Mouse (Mus musculus): ENCODE data around the gene Aacs. TPM values are rescaled to one million over a fixed set of nuclear protein-coding genes. Genes with fewer than 3 reads are reported as not detected.
A peak's percentile ranks its signal among the peaks of the same experiment; 100 is the strongest.

Aacs gene
- total RNA-seq, 2 experiments from 2014 or later: 5.1 to 6.6 TPM

DNA sequence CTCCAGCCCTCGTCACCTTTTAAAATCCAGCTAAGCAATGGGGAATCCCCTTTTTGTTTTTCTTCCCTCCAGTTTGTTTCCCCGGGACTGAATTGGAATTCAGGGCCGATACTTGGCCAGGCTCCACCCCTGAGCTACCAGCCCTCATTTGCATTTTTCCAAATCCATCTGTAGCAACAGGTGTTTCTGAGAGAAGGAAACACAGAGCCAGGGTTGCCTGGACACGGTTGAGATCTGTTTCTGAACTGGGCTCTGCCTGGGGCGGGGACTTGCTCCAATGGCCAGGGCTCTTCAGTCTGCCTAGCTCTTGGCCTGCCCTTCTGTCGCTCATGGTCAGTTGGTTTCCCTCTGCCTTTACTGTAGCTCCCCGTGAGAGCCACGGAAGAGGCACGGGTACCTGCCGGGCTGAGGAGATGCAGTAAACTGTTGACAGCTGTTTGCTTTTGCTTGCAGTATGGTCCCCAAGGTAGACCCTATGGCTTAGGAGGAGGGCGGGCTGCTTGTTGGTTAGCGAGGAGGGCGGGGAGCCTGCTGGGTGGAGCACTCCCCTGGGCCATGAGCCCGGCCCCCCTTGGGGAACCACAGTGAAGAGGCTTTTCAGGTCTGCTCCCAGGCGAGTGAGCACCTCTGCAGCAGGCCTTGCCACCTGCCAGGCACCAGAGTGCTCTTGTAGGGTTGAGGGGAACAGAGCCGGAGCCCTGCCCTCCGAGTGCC lies 16.9 kb downstream of the Aacs start:
- peak; percentile 24 for DNase-seq

DNA sequence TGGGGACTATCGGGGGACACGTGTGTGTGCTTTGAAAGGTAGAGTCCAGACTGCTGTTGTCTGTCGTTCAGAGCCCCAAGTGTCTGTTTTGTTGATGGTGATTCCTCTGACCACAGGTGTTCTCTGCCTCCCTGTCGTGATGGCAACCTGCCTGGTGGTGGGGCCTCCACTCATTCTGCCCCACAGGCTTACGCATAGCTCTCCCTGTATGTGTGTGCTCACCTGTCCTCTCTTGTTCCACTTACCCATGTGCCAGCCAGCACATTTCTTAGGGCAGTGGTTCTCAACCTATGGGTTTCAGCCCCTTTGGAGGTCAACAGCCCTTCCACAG lies 17.4 kb downstream of the Aacs start:
- DNase-seq: no peak

GRCm38 (mm10) chr5:125495655-125496054 lies 20.0 kb downstream of the Aacs start:
- DNase-seq: peak; percentile 20

GRCm38 (mm10) chr5:125497821-125498600 lies 22.4 kb downstream of the Aacs start:
- DNase-seq: peak; percentile 69

DNA sequence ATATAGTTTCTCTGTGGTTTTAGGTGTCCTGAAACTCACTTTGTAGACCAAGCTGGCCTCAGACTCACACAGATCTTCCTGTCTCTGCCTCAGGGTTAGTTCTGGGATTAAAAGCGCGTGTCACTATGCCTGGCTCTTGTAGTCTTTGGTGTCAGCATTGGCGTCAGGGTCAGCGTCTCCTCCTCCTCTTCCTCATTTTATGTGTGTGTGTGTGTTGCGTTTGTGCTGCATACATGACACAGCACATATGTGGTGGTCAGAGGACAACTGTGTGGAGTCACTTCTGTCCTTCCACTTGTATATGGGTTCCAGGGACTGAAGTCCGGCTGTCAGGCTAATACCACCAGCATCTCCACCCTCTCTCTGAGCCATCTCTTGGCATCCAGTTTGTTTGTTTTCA lies 25.9 kb downstream of the Aacs start:
- no peak for DNase-seq

DNA sequence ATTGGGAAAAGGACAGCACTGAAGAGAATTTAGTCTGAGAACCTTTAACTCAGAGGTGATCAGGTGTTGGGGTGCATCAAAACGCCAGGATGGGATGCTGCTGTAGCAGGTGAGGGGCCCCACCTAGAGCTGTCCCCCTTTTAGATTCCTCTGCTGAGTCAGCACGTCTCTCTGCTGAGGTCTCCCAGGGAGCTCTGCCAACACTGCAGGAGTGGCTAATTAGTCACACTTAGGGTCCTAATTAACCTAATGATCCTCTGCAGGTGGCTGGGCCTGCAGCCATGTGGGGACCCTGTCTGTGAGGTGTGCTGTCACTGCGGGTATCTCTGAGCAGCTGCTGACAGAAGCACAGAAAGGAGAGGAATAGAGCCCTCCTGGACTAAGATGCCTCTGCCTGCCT lies 26.6 kb downstream of the Aacs start:
- no peak for DNase-seq

- DNase-seq: no peak
Measured at GRCm38 (mm10) chr5:125503628-125504027, 28.0 kb downstream of the Aacs start.

GRCm38 (mm10) chr5:125504692-125505091 lies 29.1 kb downstream of the Aacs start:
- DNase-seq: no peak

GRCm38 (mm10) chr5:125505968-125506367 lies 30.4 kb downstream of the Aacs start:
- DNase-seq: no peak

DNA sequence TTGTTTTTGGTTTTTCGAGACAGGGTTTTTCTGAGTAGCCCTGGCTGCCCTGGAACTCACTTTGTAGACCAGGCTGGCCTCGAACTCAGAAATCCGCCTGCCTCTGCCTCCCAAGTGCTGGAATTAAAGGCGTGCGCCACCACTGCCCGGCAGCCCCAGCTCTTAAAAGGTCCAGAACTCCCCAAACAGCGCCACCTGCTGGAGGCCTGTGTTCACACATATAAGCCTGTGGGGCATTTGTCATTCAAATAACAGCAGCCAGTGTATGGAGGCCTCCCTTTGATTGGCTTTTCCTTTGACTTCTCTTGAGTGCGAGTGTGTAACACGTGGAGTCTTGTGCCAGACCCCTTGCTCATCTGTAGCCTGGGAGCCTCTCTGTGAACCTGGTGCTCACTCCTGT lies 32.0 kb downstream of the Aacs start:
- no peak for DNase-seq

DNA sequence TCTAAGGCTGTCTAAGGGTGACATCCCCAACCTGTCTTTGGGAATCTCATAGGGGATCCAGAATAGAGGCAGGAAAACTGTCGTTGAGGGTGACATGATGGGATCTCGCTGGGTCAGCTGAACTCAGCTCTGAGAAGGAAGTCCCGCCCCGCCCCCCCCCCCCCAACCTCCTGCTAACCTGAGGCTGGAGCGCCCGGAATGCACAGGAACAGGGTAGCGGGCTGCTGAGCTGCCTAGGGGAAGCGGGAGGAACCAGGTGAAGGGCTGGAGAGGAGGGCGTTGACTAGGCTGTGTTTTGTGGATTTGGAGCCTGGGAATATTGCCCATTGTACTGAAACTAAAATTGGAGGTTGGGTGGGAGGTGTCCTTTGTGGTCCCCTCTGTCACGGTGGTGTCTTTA lies 32.4 kb downstream of the Aacs start:
- DNase-seq: no peak

GRCm38 (mm10) chr5:125509541-125509940 lies 33.9 kb downstream of the Aacs start:
- DNase-seq: peak; percentile 40

GRCm38 (mm10) chr5:125515006-125515405 lies 39.4 kb downstream of the Aacs start:
- no peak for DNase-seq

- DNase-seq: no peak
Measured at GRCm38 (mm10) chr5:125518640-125519039, 43.0 kb downstream of the Aacs start.

GRCm38 (mm10) chr5:125520930-125521590 lies 45.4 kb downstream of the Aacs start:
- no peak for DNase-seq

DNA sequence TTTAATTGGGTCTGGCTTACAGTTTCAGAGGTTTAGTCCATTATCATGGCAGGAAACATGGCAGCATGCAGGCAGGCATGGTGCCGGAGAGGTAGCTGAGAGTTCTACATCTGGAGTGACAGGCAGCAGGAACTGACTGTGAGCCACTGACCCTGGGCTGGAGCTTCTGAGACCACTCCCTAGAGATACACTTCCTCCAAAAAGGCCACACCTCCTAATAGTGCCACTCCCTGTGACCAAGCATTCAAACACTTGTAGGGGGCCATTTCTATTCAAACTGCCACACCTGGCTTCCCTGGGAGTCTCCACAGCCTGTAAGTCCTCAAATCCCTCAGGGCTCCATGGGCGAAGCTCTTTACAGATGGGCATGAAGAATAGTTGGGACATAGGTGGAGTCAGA lies 47.7 kb downstream of the Aacs start:
- no peak for DNase-seq

DNA sequence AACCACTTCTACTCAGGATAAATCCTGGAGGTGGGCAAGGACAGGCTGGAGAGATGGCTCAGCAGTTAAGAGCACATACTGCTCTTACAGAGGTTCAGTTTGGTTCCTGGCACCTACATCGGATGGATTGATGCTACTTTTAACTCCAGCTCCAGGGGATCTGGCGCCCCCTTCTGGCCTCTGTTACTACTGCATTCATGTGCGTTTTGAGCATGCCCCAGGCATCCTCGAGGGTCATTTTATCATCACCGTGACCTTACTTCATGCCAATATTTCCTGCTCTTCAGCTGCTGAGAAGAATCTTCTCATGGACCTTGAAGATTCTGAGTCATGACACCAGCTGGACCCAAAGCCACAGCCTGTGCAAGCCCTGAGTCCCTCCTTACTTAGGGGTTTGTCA lies 49.9 kb downstream of the Aacs start:
- DNase-seq: no peak

GRCm38 (mm10) chr5:125526464-125526863 lies 50.9 kb downstream of the Aacs start:
- DNase-seq: no peak

GRCm38 (mm10) chr5:125529109-125529508 lies 53.5 kb downstream of the Aacs start:
- peak; percentile 74 for DNase-seq

DNA sequence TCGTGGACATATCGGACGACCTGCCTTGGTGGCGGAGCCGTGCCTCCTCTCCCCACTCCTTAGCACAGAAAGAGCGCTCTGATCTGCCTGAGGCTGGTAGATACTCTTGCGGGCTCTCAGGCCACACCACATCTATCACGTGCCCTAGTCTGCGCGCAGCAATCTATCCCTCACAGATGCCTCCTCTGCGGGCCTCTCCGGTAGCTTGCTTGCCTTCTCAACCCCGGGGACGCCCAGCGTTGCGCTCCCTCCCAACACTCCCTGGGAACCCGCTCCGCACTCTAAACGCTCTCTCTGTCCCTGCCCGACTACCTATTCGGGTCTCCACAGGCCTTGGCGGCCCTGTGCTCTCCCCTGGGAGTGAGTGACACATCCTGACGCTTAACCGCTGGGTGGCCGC lies 56.0 kb downstream of the Aacs start, which contains the start of gene Tmem132b:
Gene Tmem132b (plus strand): TSS at position 141 of the 400 bp plus-strand sequence.
- no peak for DNase-seq

DNA sequence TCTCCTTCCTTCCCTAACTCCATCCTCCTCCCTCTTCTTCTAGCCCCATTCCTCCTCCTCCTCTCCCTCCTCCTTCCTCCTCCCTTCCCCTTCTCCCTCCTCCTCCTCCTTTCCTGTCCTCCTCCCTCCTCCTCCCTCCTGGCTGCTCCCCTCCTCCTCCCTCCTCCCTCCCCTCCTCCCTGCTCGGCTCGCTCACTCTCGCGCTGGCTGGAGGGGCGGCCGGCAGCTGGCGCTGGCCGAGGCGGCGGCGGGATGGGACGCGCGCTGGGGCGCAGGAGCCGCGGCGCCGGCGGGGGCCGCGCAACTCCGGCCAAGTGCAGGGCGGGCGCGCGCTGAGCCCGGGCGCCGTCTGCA lies 56.6 kb downstream of the Aacs start:
- no peak for DNase-seq

GRCm38 (mm10) chr5:125532545-125533224 lies 57.1 kb downstream of the Aacs start:
- no peak for DNase-seq
